Mouse (Mus musculus) MEL (cell line): ENCODE results near the gene Tpmt. TPM values are rescaled to one million over a fixed set of nuclear protein-coding genes. Genes with fewer than 3 reads are reported as not detected.

Experiments used
- DNase-seq: peaks from one replicate; pipeline ENCODE4 v3.0.0; 2011; ENCODE audit warnings: low read depth, low spot score
- H3K27ac ChIP-seq: 2 replicates; pipeline ENCODE4 v1.5.1; 2012; ENCODE audit warnings: low read depth, mild to moderate bottlenecking, control low read depth, low read length, moderate library complexity; ENCODE audit not compliant: control insufficient read depth
- H3K27me3 ChIP-seq, 2 experiments: fragments of 150-350 bp in 1 of 2; sonication (generic) in 1 of 2; 2 replicates each; pipeline ENCODE4 v1.6.1; 2012; ENCODE audit warnings: low read length in 2 of 2, mild to moderate bottlenecking in 2 of 2, improper control_type of control experiment in 1 of 2, moderate library complexity in 1 of 2; ENCODE audit not compliant: insufficient read depth in 2 of 2, control insufficient read depth in 1 of 2
- H3K36me3 ChIP-seq, 2 experiments: 2 replicates each; pipeline ENCODE4 v1.6.1; 2012 to 2014; ENCODE audit warnings: low read length in 2 of 2, improper control_type of control experiment in 1 of 2, inconsistent platforms in 1 of 2, mild to moderate bottlenecking in 1 of 2; ENCODE audit not compliant: insufficient read depth in 2 of 2, control insufficient read depth in 1 of 2
- H3K4me1 ChIP-seq, 2 experiments: fragments of 150-350 bp in 1 of 2; sonication (generic) in 1 of 2; 2 replicates each; pipeline ENCODE4 v1.6.1; 2012; ENCODE audit warnings: low read length in 2 of 2, improper control_type of control experiment in 1 of 2, mild to moderate bottlenecking in 1 of 2; ENCODE audit not compliant: insufficient read depth in 2 of 2, control insufficient read depth in 1 of 2
- H3K4me3 ChIP-seq, 2 experiments: fragments of 150-350 bp in 1 of 2; sonication (generic) in 1 of 2; 2 replicates each; pipeline ENCODE4 v1.5.1; 2012; ENCODE audit warnings: low read depth in 2 of 2, low read length in 2 of 2, mild to moderate bottlenecking in 2 of 2, moderate library complexity in 2 of 2, control low read depth in 1 of 2, improper control_type of control experiment in 1 of 2; ENCODE audit not compliant: control insufficient read depth in 1 of 2, insufficient read depth in 1 of 2
- H3K79me2 ChIP-seq: 2 replicates; pipeline ENCODE4 v1.6.1; 2012; ENCODE audit warnings: mild to moderate bottlenecking, low read length, moderate library complexity; ENCODE audit not compliant: control insufficient read depth, poor library complexity, insufficient read depth
- H3K9ac ChIP-seq: 2 replicates; pipeline ENCODE4 v1.6.1; 2012; ENCODE audit warnings: low read depth, mild to moderate bottlenecking, control low read depth, low read length, moderate library complexity; ENCODE audit not compliant: control insufficient read depth, poor library complexity, severe bottlenecking
- H3K9me3 ChIP-seq: fragments of 150-350 bp; sonication (generic); replicated peaks from 2 replicates; pipeline ENCODE4 v1.6.1; 2012; ENCODE audit warnings: mild to moderate bottlenecking, low read length, improper control_type of control experiment, moderate library complexity; ENCODE audit not compliant: insufficient read depth
- BHLHE40 ChIP-seq: IDR thresholded peaks from 2 replicates; pipeline ENCODE4 v1.6.1; 2012; ENCODE audit warnings: low read depth, mild to moderate bottlenecking, inconsistent platforms, low read length, improper control_type of control experiment, borderline replicate concordance
- CTCF ChIP-seq, 3 experiments: IDR thresholded peaks in 2 of 3; conservative IDR thresholded peaks in 1 of 3; 2 replicates each; pipeline ENCODE4 v1.5.1; 2011 to 2012; ENCODE audit warnings: low read length in 3 of 3, low read depth in 2 of 3, mild to moderate bottlenecking in 2 of 3, improper control_type of control experiment in 1 of 3, inconsistent platforms in 1 of 3, mixed read lengths in 1 of 3, moderate library complexity in 1 of 3; ENCODE audit not compliant: control insufficient read depth in 1 of 3, insufficient read depth in 1 of 3, poor library complexity in 1 of 3, severe bottlenecking in 1 of 3
- E2F4 ChIP-seq: IDR thresholded peaks from 2 replicates; pipeline ENCODE4 v1.6.1; 2011; ENCODE audit warnings: low read depth, low read length, improper control_type of control experiment, borderline replicate concordance
- GABPA ChIP-seq: IDR thresholded peaks from 2 replicates; pipeline ENCODE4 v1.6.1; 2012; ENCODE audit warnings: low read depth, mild to moderate bottlenecking, inconsistent platforms, low read length, improper control_type of control experiment, moderate library complexity
- JUND ChIP-seq: IDR thresholded peaks from 2 replicates; pipeline ENCODE4 v1.6.1; 2011; ENCODE audit warnings: low read depth, mild to moderate bottlenecking, improper control_type of control experiment, low read length
- MEF2A ChIP-seq: IDR thresholded peaks from 2 replicates; pipeline ENCODE4 v1.6.1; 2014; ENCODE audit warnings: low read depth, mild to moderate bottlenecking, inconsistent platforms, low read length, improper control_type of control experiment; ENCODE audit not compliant: poor library complexity, insufficient replicate concordance, severe bottlenecking; ENCODE audit errors: extremely low read depth
- MYC ChIP-seq: IDR thresholded peaks from 2 replicates; pipeline ENCODE4 v1.6.1; 2011; ENCODE audit warnings: low read depth, mild to moderate bottlenecking, low read length, improper control_type of control experiment, moderate library complexity
- POLR2A ChIP-seq, 2 experiments: IDR thresholded peaks; 2 replicates each; pipeline ENCODE4 v1.6.1; 2011 to 2012; ENCODE audit warnings: low read length in 2 of 2, mild to moderate bottlenecking in 2 of 2, control low read depth in 1 of 2, improper control_type of control experiment in 1 of 2, low read depth in 1 of 2, moderate library complexity in 1 of 2; ENCODE audit not compliant: control insufficient read depth in 1 of 2, insufficient read depth in 1 of 2, poor library complexity in 1 of 2
- POLR2AphosphoS5 ChIP-seq: IDR thresholded peaks from 2 replicates; pipeline ENCODE4 v1.6.1; 2012; ENCODE audit warnings: low read depth, borderline replicate concordance, mild to moderate bottlenecking, inconsistent platforms, low read length, moderate library complexity, mixed read lengths
- RAD21 ChIP-seq: IDR thresholded peaks from 2 replicates; pipeline ENCODE4 v1.6.1; 2011; ENCODE audit warnings: mild to moderate bottlenecking, low read depth, low read length, improper control_type of control experiment
- SMC3 ChIP-seq: IDR thresholded peaks from 2 replicates; pipeline ENCODE4 v1.6.1; 2011; ENCODE audit warnings: low read depth, low read length, improper control_type of control experiment
- TBP ChIP-seq: IDR thresholded peaks from 2 replicates; pipeline ENCODE4 v1.8.0; 2011; ENCODE audit warnings: low read depth, low read length, improper control_type of control experiment
- ZC3H11A ChIP-seq: IDR thresholded peaks from 2 replicates; pipeline ENCODE4 v1.6.1; 2012; ENCODE audit warnings: low read depth, mild to moderate bottlenecking, inconsistent platforms, low read length, improper control_type of control experiment
- ZKSCAN1 ChIP-seq: IDR thresholded peaks from 2 replicates; pipeline ENCODE4 v1.6.1; 2012; ENCODE audit warnings: low read depth, mild to moderate bottlenecking, inconsistent platforms, low read length, improper control_type of control experiment, moderate library complexity
- ZMIZ1 ChIP-seq: IDR thresholded peaks from 2 replicates; pipeline ENCODE4 v1.6.1; 2012; ENCODE audit warnings: low read depth, mild to moderate bottlenecking, inconsistent platforms, low read length, improper control_type of control experiment, moderate library complexity
- ZNF384 ChIP-seq: IDR thresholded peaks from 2 replicates; pipeline ENCODE4 v1.6.1; 2012; ENCODE audit warnings: low read depth, mild to moderate bottlenecking, inconsistent platforms, low read length, improper control_type of control experiment
- polyA plus RNA-seq, 2 experiments: library from polyadenylated mRNA; stranded (reverse) in 1 of 2; unstranded in 1 of 2; fragments of >175 nt in 1 of 2; fragments of >200 nt in 1 of 2; gene quantifications; 2 replicates each; pipeline versions ENCODE4 v1.2.1 to v1.2.4; 2012; ENCODE audit warnings: low replicate concordance in 2 of 2, low read depth in 1 of 2; ENCODE audit not compliant: insufficient read length in 2 of 2, insufficient read depth in 1 of 2, missing spikeins in 1 of 2
- total RNA-seq: library from RNA; depleted of rRNA; stranded (reverse); fragments of 300-350 nt; gene quantifications from 2 replicates; pipeline ENCODE4 v1.2.3, GENCODE M21; 2012

The Tpmt gene
- total and polyA plus RNA-seq, 3 experiments, result 2.5 to 3.9 TPM; not detected in 1

- no peak overlapping the region for H3K4me3 ChIP-seq
- H3K27me3 ChIP-seq, result no peaks in the 10 kb centered on the region
- DNase-seq, result peak; percentile 29
- H3K9me3 ChIP-seq, result no peaks in the 10 kb centered on the region
- TF ChIP-seq ZKSCAN1 (no peak), E2F4 (no peak), CTCF (IDR thresholded peaks at IDR 0.05 in 2 of 3, conservative IDR thresholded peaks at IDR 0.05 in 1 of 3; ENCODE audit: control insufficient read depth in 1 of 3, insufficient read depth in 1 of 3, low read depth in 2 of 3, low read length in 3 of 3, poor library complexity in 1 of 3, severe bottlenecking in 1 of 3) (peak; percentile 34 to 55 (median 51)), ZNF384 (no peak), MEF2A (no peak), SMC3 (peak; percentile 48), ZC3H11A (0 out of 2 replicates have a peak, but pooled peaks have one; percentile 11), RAD21 (peak; percentile 64), ZMIZ1 (no peak)
- TF ChIP-seq, all 39 proteins: peak for 4
- no peaks in the 10 kb centered on the region for H3K79me2 ChIP-seq
- no peaks in the 10 kb centered on the region for H3K36me3 ChIP-seq
- no peak overlapping the region for H3K9ac ChIP-seq
- H3K4me1 ChIP-seq, result no peaks in the 10 kb centered on the region
- H3K27ac ChIP-seq, result no peak overlapping the region
These were observed 27.3 kb downstream of the Tpmt start for GRCm38 (mm10) chr13:47017259-47017658.

GRCm38 (mm10) chr13:47015195-47015501 lies 29.4 kb downstream of the Tpmt start:
- Histone ChIP-seq H3K9me3 (no peaks in the 10 kb centered on the region), H3K4me3 (no peak overlapping the region), H3K27me3 (no peaks in the 10 kb centered on the region), H3K4me1 (no peaks in the 10 kb centered on the region), H3K27ac (no peak overlapping the region), H3K9ac (no peak overlapping the region), H3K36me3 (no peaks in the 10 kb centered on the region), H3K79me2 (no peaks in the 10 kb centered on the region)
- TF ChIP-seq MYC (no peak), TBP (no peak), JUND (no peak), POLR2AphosphoS5 (no peak), BHLHE40 (no peak), ZMIZ1 (no peak), MEF2A (no peak), GABPA (no peak), POLR2A (IDR thresholded peaks at IDR 0.05; ENCODE audit: control insufficient read depth in 1 of 2, insufficient read depth in 1 of 2, low read depth in 1 of 2, low read length in 2 of 2, poor library complexity in 1 of 2) (no peak)
- DNase-seq, result no peak
